8 mouse cellular contexts compared by ENCODE assay signal in genomic region chr12:105962103-105963011, GRCm38 (mm10). TPM values are rescaled to one million over a fixed set of nuclear protein-coding genes. Genes with fewer than 3 reads are reported as not detected.
DNase-seq lines count a peak whose midpoint lies in the region; ATAC-seq lines count a peak whose summit lies in the region.

No protein-coding gene starts in this region.

- peak; percentile 95 for ATAC-seq in embryonic facial prominence, embryonic 11.5 days (replicated peaks; ENCODE audit: insufficient number of reproducible peaks, low FRiP score, low TSS enrichment, low read depth)
- peak; percentile 95 for ATAC-seq in midbrain, embryonic 11.5 days (ENCODE audit: low FRiP score)

- peak overlapping the region; percentile 86 for H3K4me2 ChIP-seq in embryonic facial prominence, embryonic 11.5 days (ENCODE audit: low read depth, low read length)
- H3K4me2 ChIP-seq in midbrain, embryonic 11.5 days, result peak overlapping the region; percentile 76

- H3K36me3 ChIP-seq in embryonic facial prominence, embryonic 11.5 days (replicated peaks; ENCODE audit: control insufficient read depth, insufficient read depth, low read depth, low read length), result no peaks in the 10 kb centered on the region
- H3K36me3 ChIP-seq in midbrain, embryonic 11.5 days (ENCODE audit: control insufficient read depth, insufficient read depth, low read length), result no peaks in the 10 kb centered on the region

- H3K4me1 ChIP-seq in embryonic facial prominence, embryonic 11.5 days (ENCODE audit: control insufficient read depth, insufficient read depth, low read length), result no peaks in the 10 kb centered on the region
- H3K4me1 ChIP-seq in midbrain, embryonic 11.5 days (ENCODE audit: control insufficient read depth, insufficient read depth, low read length), result peaks cover 13% of the 10 kb centered on the region

- peak overlapping the region; percentile 40 for H3K4me3 ChIP-seq in embryonic facial prominence, embryonic 11.5 days (ENCODE audit: low read depth, low read length)
- H3K4me3 ChIP-seq in midbrain, embryonic 11.5 days (ENCODE audit: low read depth, low read length), result peak overlapping the region; percentile 34

- peak; percentile 56 for DNase-seq in 3134 (ENCODE audit: extremely low read depth, insufficient read length, low spot score)
- DNase-seq in adrenal gland, postnatal 25 days, result peak; percentile 90
- peak; percentile 97 for DNase-seq in embryonic facial prominence, embryonic 11.5 days (ENCODE audit: low spot score)
- DNase-seq in heart, adult 11 months, result peak; percentile 98
- peak; percentile 75 for DNase-seq in kidney, adult 11 months
- DNase-seq in left cerebral cortex, postnatal 4 days, result peak; percentile 87
- DNase-seq in midbrain, embryonic 11.5 days (ENCODE audit: low spot score, missing footprints), result peak; percentile 100
- DNase-seq in right cerebral cortex, postnatal 4 days, result peak; percentile 92

- H3K9ac ChIP-seq in embryonic facial prominence, embryonic 11.5 days (replicated peaks; ENCODE audit: low read length), result peak overlapping the region; percentile 48
- peak overlapping the region; percentile 53 for H3K9ac ChIP-seq in midbrain, embryonic 11.5 days (ENCODE audit: low read length)

- intact Hi-C loops in left cerebral cortex, postnatal 4 days (cut with DNase I), result loop anchor here (1.0 to 5.0 kb wide), 2 partner anchors 105 to 123 kb away; no protein-coding TSS in a partner anchor

- peaks cover 6% of the 10 kb centered on the region; the same call in 1 of the 2 replicates for H3K27me3 ChIP-seq in embryonic facial prominence, embryonic 11.5 days (ENCODE audit: control insufficient read depth, insufficient read depth, low read length)
- H3K27me3 ChIP-seq in midbrain, embryonic 11.5 days (ENCODE audit: control insufficient read depth, insufficient read depth, low read length), result peaks cover 9% of the 10 kb centered on the region

- WGBS in embryonic facial prominence, embryonic 11.5 days, result under 1% methylated on average over 37 of the region's 37 CpGs
- WGBS in midbrain, embryonic 11.5 days, result under 1% methylated on average over 37 of the region's 37 CpGs

- no peaks in the 10 kb centered on the region for H3K9me3 ChIP-seq in embryonic facial prominence, embryonic 11.5 days (replicated peaks; ENCODE audit: control insufficient read depth, low read length)
- H3K9me3 ChIP-seq in midbrain, embryonic 11.5 days (ENCODE audit: control insufficient read depth, low read length), result no peaks in the 10 kb centered on the region

- H3K27ac ChIP-seq in embryonic facial prominence, embryonic 11.5 days (replicated peaks; ENCODE audit: low read depth, low read length), result no peak overlapping the region
- no peak overlapping the region for H3K27ac ChIP-seq in midbrain, embryonic 11.5 days (ENCODE audit: low read depth, low read length)

RNA-seq across cellular contexts. Expression of gene Vrk1, which starts 47.7 kb away (rescaled TPM):
- 17.7 and 24.6 TPM in 2 replicates for total RNA-seq in adrenal gland, postnatal 25 days (2021)
- 105 and 115 TPM in 2 replicates for polyA plus RNA-seq in embryonic facial prominence, embryonic 11.5 days (2014; fragmentation: Nextera tagmentation; extraction: Ambion mirVana)
- total RNA-seq in left cerebral cortex, postnatal 4 days (2021), result 10 to 100 TPM; 22.7 to 24.9 TPM
- polyA plus RNA-seq in midbrain, embryonic 11.5 days (2014; fragmentation: Nextera tagmentation; extraction: Ambion mirVana), result 98.0 and 106 TPM in 2 replicates
